Mouse (Mus musculus): ENCODE data around the gene Cldn34c1. TPM values are rescaled to one million over a fixed set of nuclear protein-coding genes. Genes with fewer than 3 reads are reported as not detected.
"Not testable (repeated sequence)": the region's sequence is repeated elsewhere in the genome, so short reads cannot be mapped to it uniquely, and the experiment has no call there.

The Cldn34c1 gene
- polyA plus RNA-seq (2016; fragmentation: Nextera tagmentation; extraction: Ambion mirVana), result 6.1 and 6.5 TPM in 2 replicates

- peak within 1 kb of the TSS; percentile 85 for H3K27ac ChIP-seq
- ATAC-seq, result peak; percentile 99
- no peaks in the 10 kb centered on the region for H3K9me3 ChIP-seq (replicated peaks)
- no peaks in the 10 kb centered on the region for H3K4me1 ChIP-seq
- peak within 1 kb of the TSS; percentile 72 for H3K9ac ChIP-seq
- peak within 1 kb of the TSS; percentile 62 for H3K4me2 ChIP-seq
- peak within 1 kb of the TSS; percentile 70 for H3K4me3 ChIP-seq
- H3K36me3 ChIP-seq, result no peaks in the 10 kb centered on the region
- no peaks in the 10 kb centered on the region for H3K27me3 ChIP-seq (replicated peaks)
- WGBS (ENCODE audit: insufficient replicate concordance), result 3% methylated on average over 60 of the region's 66 CpGs
These were observed at the start of gene Cldn34c1 for GRCm38 (mm10) chrX:123103291-123104260. Gene Cldn34c1, plus strand, starts transcription at chrX:123103495.

DNA sequence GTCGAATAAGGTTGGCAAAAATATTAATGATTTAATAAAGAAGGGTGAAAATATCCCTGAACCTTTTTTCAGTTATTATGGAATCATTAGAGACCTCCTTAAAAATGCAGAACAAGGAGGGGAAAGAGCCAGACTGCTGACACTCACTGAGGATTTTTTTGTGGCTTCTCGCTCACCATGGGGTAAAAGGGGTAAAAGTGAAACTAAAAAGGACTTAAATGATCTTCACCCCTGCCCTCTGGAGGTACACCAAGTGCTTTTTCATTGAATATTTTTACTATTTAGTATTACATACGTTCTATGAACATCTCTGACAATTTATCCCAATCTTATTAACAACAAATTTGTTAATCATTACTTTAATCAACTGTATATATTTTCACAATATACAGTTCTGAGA, 15.9 kb upstream of the Cldn34c1 start:
- H3K4me2 ChIP-seq, result no peak overlapping the region
- H3K4me3 ChIP-seq, result no peak overlapping the region
- H3K27me3 ChIP-seq (replicated peaks), result no peaks in the 10 kb centered on the region
- H3K4me1 ChIP-seq, result no peaks in the 10 kb centered on the region
- H3K27ac ChIP-seq, result no peak overlapping the region
- no peaks in the 10 kb centered on the region for H3K36me3 ChIP-seq
- no peaks in the 10 kb centered on the region for H3K9me3 ChIP-seq (replicated peaks)
- 60% methylated on average over 3 of the region's 3 CpGs for WGBS (ENCODE audit: insufficient replicate concordance)
- H3K9ac ChIP-seq, result no peak overlapping the region
- ATAC-seq, result no peak

- H3K9me3 ChIP-seq (replicated peaks); ATAC-seq; H3K36me3 ChIP-seq; H3K9ac ChIP-seq; H3K4me1 ChIP-seq; H3K27me3 ChIP-seq (replicated peaks): not testable (repeated sequence)
- 19% methylated on average over 5 of the region's 5 CpGs for WGBS (ENCODE audit: insufficient replicate concordance)
- Histone ChIP-seq H3K4me2 (peak overlapping the region; percentile 62), H3K27ac (peak overlapping the region; percentile 85), H3K4me3 (peak overlapping the region; percentile 70)
These were observed 489 bp upstream of the Cldn34c1 start for GRCm38 (mm10) chrX:123102806-123103205.

DNA sequence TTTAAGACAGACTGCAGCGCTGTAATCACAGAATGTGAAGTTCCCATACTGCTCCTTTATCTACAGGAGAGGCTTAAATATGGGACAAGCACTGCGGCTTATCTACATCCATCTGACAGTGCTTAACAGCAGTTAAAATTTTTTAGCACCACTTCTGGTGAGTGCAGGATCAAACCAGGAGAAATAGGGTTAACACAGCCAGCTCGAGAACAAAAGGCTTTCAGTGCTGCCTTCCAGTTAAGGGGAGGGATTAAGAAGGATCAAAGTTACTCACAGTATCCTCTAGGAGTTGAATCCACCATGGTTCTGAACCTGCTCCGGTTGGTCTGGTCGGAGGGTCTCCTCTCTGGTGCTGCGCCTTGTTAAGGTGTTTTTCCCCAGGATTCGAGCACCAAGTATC, 1.4 kb downstream of the Cldn34c1 start:
- 28% methylated on average over 7 of the region's 7 CpGs for WGBS (ENCODE audit: insufficient replicate concordance)
- peak overlapping the region; percentile 62 for H3K4me2 ChIP-seq
- H3K4me1 ChIP-seq; H3K9me3 ChIP-seq (replicated peaks); H3K9ac ChIP-seq; H3K27ac ChIP-seq; H3K36me3 ChIP-seq; ATAC-seq; H3K27me3 ChIP-seq (replicated peaks): not testable (repeated sequence)
- peak overlapping the region; percentile 70 for H3K4me3 ChIP-seq

- H3K36me3 ChIP-seq; H3K4me1 ChIP-seq; ATAC-seq; H3K27me3 ChIP-seq (replicated peaks); H3K9me3 ChIP-seq (replicated peaks); H3K27ac ChIP-seq; H3K4me2 ChIP-seq; H3K4me3 ChIP-seq; H3K9ac ChIP-seq: not testable (repeated sequence)
- WGBS (ENCODE audit: insufficient replicate concordance), result no CpG with 5 or more reads among the region's 1 CpGs
These were observed 119.1 kb downstream of the Cldn34c1 start, which contains the start of gene Srsx for GRCm38 (mm10) chrX:123222381-123222780. Gene Srsx, minus strand, starts transcription at chrX:123222481.

Other genes with a start within 250 kb of the Cldn34c1 start
- gene Gm17521, start 73.8 kb upstream of the Cldn34c1 start, polyA plus RNA-seq (2016; fragmentation: Nextera tagmentation; extraction: Ambion mirVana), result not detected in 2 replicates
- not detected in 2 replicates for gene Srsx, start 119.0 kb downstream of the Cldn34c1 start, polyA plus RNA-seq (2016; fragmentation: Nextera tagmentation; extraction: Ambion mirVana)
- gene Gm17577, start 143.4 kb downstream of the Cldn34c1 start, polyA plus RNA-seq (2016; fragmentation: Nextera tagmentation; extraction: Ambion mirVana), result not detected in 2 replicates